Mouse (Mus musculus) MEL (cell line): ENCODE results near the gene Rhobtb1.

ENCODE experiments used
- CTCF ChIP-seq, 3 experiments: IDR thresholded peaks in 2 of 3; conservative IDR thresholded peaks in 1 of 3; 2 replicates each; pipeline ENCODE4 v1.5.1; 2011 to 2012; ENCODE audit warnings: low read length in 3 of 3, low read depth in 2 of 3, mild to moderate bottlenecking in 2 of 3, improper control_type of control experiment in 1 of 3, inconsistent platforms in 1 of 3, mixed read lengths in 1 of 3, moderate library complexity in 1 of 3; ENCODE audit not compliant: control insufficient read depth in 1 of 3, insufficient read depth in 1 of 3, poor library complexity in 1 of 3, severe bottlenecking in 1 of 3
- ETS1 ChIP-seq: IDR thresholded peaks from 2 replicates; pipeline ENCODE4 v1.6.1; 2012; ENCODE audit warnings: low read depth, mild to moderate bottlenecking, inconsistent platforms, low read length, improper control_type of control experiment, moderate library complexity
- TCF12 ChIP-seq: IDR thresholded peaks from 2 replicates; pipeline ENCODE4 v1.6.1; 2014; ENCODE audit warnings: low read depth, mild to moderate bottlenecking, inconsistent platforms, low read length, improper control_type of control experiment, moderate library complexity

- TF ChIP-seq TCF12 (no peak), CTCF (IDR thresholded peaks at IDR 0.05 in 2 of 3, conservative IDR thresholded peaks at IDR 0.05 in 1 of 3; ENCODE audit: control insufficient read depth in 1 of 3, insufficient read depth in 1 of 3, low read depth in 2 of 3, low read length in 3 of 3, poor library complexity in 1 of 3, severe bottlenecking in 1 of 3) (no peak), ETS1 (no peak)
Observed at GRCm38 (mm10) chr10:69248261-69249160, 97.3 kb downstream of the Rhobtb1 start.
